ENCODE assay signal across 23 mouse cellular contexts in the genomic region with DNA sequence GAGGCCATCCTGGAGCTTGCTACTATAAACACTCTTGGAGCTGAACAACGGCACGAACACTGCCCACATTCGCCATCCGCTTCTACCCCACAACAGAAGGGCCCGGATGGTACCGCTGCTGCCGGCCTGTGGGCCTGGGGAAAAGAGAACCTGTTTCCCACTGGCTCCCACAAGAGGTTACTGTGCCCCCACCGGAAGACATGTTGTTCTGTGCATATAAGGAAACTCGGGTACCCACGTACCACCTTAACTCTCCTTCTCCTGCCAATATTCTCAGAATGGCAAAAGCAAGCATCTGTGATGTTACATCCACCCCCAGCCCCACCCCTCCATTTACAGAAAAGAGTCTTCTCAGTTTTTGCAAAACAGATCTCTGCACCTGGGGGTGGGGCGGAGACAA.
DNase-seq lines count a peak whose midpoint lies in the region; ATAC-seq lines count a peak whose summit lies in the region.
"Had no signal": no experiment of that assay in that cellular context is flagged by ENCODE, and none has a peak within 500 bp of the region (broad histone marks: within the 10 kb centered on the region; RNA-seq: fewer than 3 reads in every experiment).

No protein-coding gene starts in this region.

- H3K27me3 ChIP-seq in midbrain, embryonic 14.5 days (ENCODE audit: control insufficient read depth, insufficient read depth, low read length), result no peaks in the 10 kb centered on the region
- H3K27me3 ChIP-seq: limb, embryonic 15.5 days; midbrain, embryonic 12.5 days had no signal

- no peak for ATAC-seq in granulocyte monocyte progenitor cell, adult 5-6 weeks (replicated peaks; ENCODE audit: poor library complexity, severe bottlenecking)
- no peak for ATAC-seq in midbrain, embryonic 14.5 days (ENCODE audit: low FRiP score, low TSS enrichment)
- ATAC-seq: activated CD4-positive, CD25-positive, alpha-beta regulatory T cell, adult 4 months; CD4-positive, CD25-positive, alpha-beta regulatory T cell, adult 4 months; lung, postnatal 0 days had no signal

- H3K4me3 ChIP-seq in midbrain, embryonic 14.5 days (replicated peaks; ENCODE audit: low read depth, low read length), result no peak overlapping the region
- H3K4me3 ChIP-seq: forebrain, embryonic 10.5 days; limb, embryonic 15.5 days; midbrain, embryonic 12.5 days; neural tube, embryonic 13.5 days had no signal

- H3K4me2 ChIP-seq in midbrain, embryonic 14.5 days (ENCODE audit: low read length), result no peak overlapping the region
- H3K4me2 ChIP-seq: heart, embryonic 11.5 days; limb, embryonic 15.5 days; midbrain, embryonic 12.5 days; neural tube, embryonic 13.5 days had no signal

- H3K27ac ChIP-seq in midbrain, embryonic 14.5 days (replicated peaks; ENCODE audit: low read depth, low read length), result no peak overlapping the region
- H3K27ac ChIP-seq: forebrain, embryonic 10.5 days; limb, embryonic 15.5 days; midbrain, embryonic 12.5 days; neural tube, embryonic 13.5 days had no signal

- peak; percentile 45 for DNase-seq in left cerebral cortex, adult 11 months (ENCODE audit: low spot score)
- no peak for DNase-seq in left cerebral cortex, postnatal 4 days
- peak; percentile 70 to 78 for DNase-seq in layer of hippocampus, adult 8-10 months (ENCODE audit: low spot score in 2 of 2)
- DNase-seq in left cerebral cortex, postnatal 14 days (ENCODE audit: low spot score in 2 of 2), result peak; percentile 61 to 83
- DNase-seq in right cerebral cortex, postnatal 36 days (ENCODE audit: low spot score in 2 of 2), result peak; percentile 73 to 80
- no peak for DNase-seq in embryo, embryonic 10.5 days (ENCODE audit: low spot score)
- DNase-seq in midbrain, embryonic 14.5 days, result no peak
- DNase-seq: adrenal gland, postnatal 10 days; cerebellum, adult 11 months; cerebellum, postnatal 10 days; gastrocnemius, postnatal 36 days; heart, postnatal 10 days; kidney, adult 2 months; kidney, postnatal 10 days had no signal

- WGBS in midbrain, embryonic 14.5 days, result 91% methylated on average over 11 of the region's 11 CpGs

- no peaks in the 10 kb centered on the region for H3K9me3 ChIP-seq in midbrain, embryonic 14.5 days (ENCODE audit: control insufficient read depth, low read length)
- H3K9me3 ChIP-seq: forebrain, embryonic 10.5 days; limb, embryonic 15.5 days; midbrain, embryonic 12.5 days; neural tube, embryonic 13.5 days had no signal

- intact Hi-C loops in left cerebral cortex, postnatal 4 days (cut with DNase I), result no loop called here
- intact Hi-C loops in left cerebral cortex, postnatal 14 days (cut with DNase I), result loop anchor here (5.0 kb wide), 1 partner anchor 65 kb away; no protein-coding TSS in a partner anchor

- H3K9ac ChIP-seq in midbrain, embryonic 14.5 days (replicated peaks; ENCODE audit: low read length), result no peak overlapping the region
- H3K9ac ChIP-seq: limb, embryonic 15.5 days; midbrain, embryonic 12.5 days; neural tube, embryonic 13.5 days had no signal

- no peaks in the 10 kb centered on the region for H3K36me3 ChIP-seq in midbrain, embryonic 14.5 days (ENCODE audit: control insufficient read depth, insufficient read depth, low read length)
- H3K36me3 ChIP-seq: forebrain, embryonic 10.5 days; limb, embryonic 15.5 days; midbrain, embryonic 12.5 days; neural tube, embryonic 13.5 days had no signal

- no peaks in the 10 kb centered on the region for H3K4me1 ChIP-seq in midbrain, embryonic 14.5 days (ENCODE audit: control insufficient read depth, insufficient read depth, low read length)
- H3K4me1 ChIP-seq: forebrain, embryonic 10.5 days; limb, embryonic 15.5 days; midbrain, embryonic 12.5 days; neural tube, embryonic 13.5 days had no signal

Comparison
In these comparisons a context has a peak if more than half of its experiments do, and no peak if none do; other contexts are left out.
1. DNase-seq: peak in left cerebral cortex, adult 11 months (single experiment), layer of hippocampus, adult 8-10 months (2 of 2), left cerebral cortex, postnatal 14 days (2 of 2) and right cerebral cortex, postnatal 36 days (2 of 2); none in left cerebral cortex, postnatal 4 days (single experiment), embryo, embryonic 10.5 days (single experiment) and midbrain, embryonic 14.5 days (single experiment).